Mouse (Mus musculus): ENCODE data around the gene Hsd11b1.
"Not testable (repeated sequence)": the region's sequence is repeated elsewhere in the genome, so short reads cannot be mapped to it uniquely, and the experiment has no call there.

The Hsd11b1 gene

GRCm38 (mm10) chr1:193278414-193279045 is 14.7 kb upstream of the Hsd11b1 start:
- DNase-seq: no peak

- DNase-seq: peak in 1 of 2 experiments; percentile 27
Measured at GRCm38 (mm10) chr1:193274407-193275071, 10.7 kb upstream of the Hsd11b1 start.

- DNase-seq: peak; percentile 80 to 88
Measured at GRCm38 (mm10) chr1:193272916-193273601, 9.2 kb upstream of the Hsd11b1 start, which contains the start of gene G0s2. G0s2 (minus strand) TSS chr1:193273217.

GRCm38 (mm10) chr1:193272137-193272915 is 8.5 kb upstream of the Hsd11b1 start:
- peak; percentile 54 to 71 for DNase-seq

- peak in 1 of 2 experiments; percentile 19 for DNase-seq
Measured at GRCm38 (mm10) chr1:193270965-193271763, 7.3 kb upstream of the Hsd11b1 start.

GRCm38 (mm10) chr1:193265734-193266133 is 1.9 kb upstream of the Hsd11b1 start:
- DNase-seq: no peak

GRCm38 (mm10) chr1:193263026-193263907 is 608 bp downstream of the Hsd11b1 start:
- no peak for DNase-seq

GRCm38 (mm10) chr1:193261897-193262548 is 1.9 kb downstream of the Hsd11b1 start:
- DNase-seq: peak in 1 of 2 experiments; percentile 35

GRCm38 (mm10) chr1:193259559-193259958 is 4.3 kb downstream of the Hsd11b1 start:
- no peak for DNase-seq

GRCm38 (mm10) chr1:193256621-193257098 is 7.2 kb downstream of the Hsd11b1 start:
- peak in 1 of 2 experiments; percentile 25 for DNase-seq

GRCm38 (mm10) chr1:193256289-193256577 is 7.6 kb downstream of the Hsd11b1 start:
- DNase-seq: no peak

- DNase-seq: peak; percentile 87 to 89
Measured at GRCm38 (mm10) chr1:193255488-193256288, 8.2 kb downstream of the Hsd11b1 start.

GRCm38 (mm10) chr1:193255032-193255431 is 8.8 kb downstream of the Hsd11b1 start:
- DNase-seq: no peak

- DNase-seq: not testable (repeated sequence)
Measured at GRCm38 (mm10) chr1:193253895-193254294, 10.0 kb downstream of the Hsd11b1 start.

- no peak for DNase-seq
Measured at GRCm38 (mm10) chr1:193252616-193253015, 11.3 kb downstream of the Hsd11b1 start.

- no peak for DNase-seq
Measured at GRCm38 (mm10) chr1:193251386-193251785, 12.5 kb downstream of the Hsd11b1 start.

GRCm38 (mm10) chr1:193250026-193250425 is 13.8 kb downstream of the Hsd11b1 start:
- no peak for DNase-seq

GRCm38 (mm10) chr1:193244235-193244634 is 19.6 kb downstream of the Hsd11b1 start:
- DNase-seq: no peak

- DNase-seq: peak in 1 of 2 experiments; percentile 35
Measured at GRCm38 (mm10) chr1:193243571-193244193, 20.2 kb downstream of the Hsd11b1 start.
